Mouse (Mus musculus) bone marrow macrophage, adult 2 months (primary cell): ENCODE measurements around the gene Gimap3.

ENCODE experiments used
- CTCF ChIP-seq: IDR thresholded peaks from 2 replicates; pipeline ENCODE4 v1.5.1; 2012; ENCODE audit warnings: low read depth, mild to moderate bottlenecking, low read length, moderate library complexity
- POLR2A ChIP-seq: IDR thresholded peaks from 2 replicates; pipeline ENCODE4 v1.6.1; 2012; ENCODE audit warnings: mild to moderate bottlenecking, low read depth, low read length, borderline replicate concordance

DNA sequence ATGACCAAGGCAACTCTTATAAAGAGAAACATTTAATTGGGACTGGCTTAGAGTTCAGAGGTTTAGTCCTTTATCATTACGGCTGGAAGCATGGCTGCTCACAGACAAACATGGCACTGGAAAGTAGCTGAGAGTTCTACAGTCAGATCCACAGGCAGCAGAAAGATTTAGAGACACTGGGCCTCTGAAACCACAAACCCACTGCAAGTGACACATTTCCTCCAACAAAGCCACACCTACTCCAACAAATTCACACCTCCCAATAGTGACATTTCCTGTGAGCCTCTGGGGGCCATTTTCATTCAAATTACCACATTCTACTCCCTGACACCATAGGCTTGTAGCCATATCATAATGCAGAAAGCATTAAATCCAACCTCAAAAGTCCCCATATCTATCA, 31.2 kb upstream of the Gimap3 start:
- TF ChIP-seq CTCF (no peak), POLR2A (no peak)
